Mouse (Mus musculus): ENCODE results near the gene Zfp809.
"Not testable (repeated sequence)": the region's sequence is repeated elsewhere in the genome, so short reads cannot be mapped to it uniquely, and the experiment has no call there.

Gene Zfp809

GRCm38 (mm10) chr9:22225581-22226388 is at the start of gene Zfp809:
Gene Zfp809 (plus strand): TSS chr9:22225714.
- peak; percentile 96 for DNase-seq (ENCODE audit: low read depth in 1 of 2, low spot score in 2 of 2)

GRCm38 (mm10) chr9:22188025-22188611 is 37.4 kb upstream of the Zfp809 start, which contains the start of gene Zfp872:
Gene Zfp872 (plus strand): TSS chr9:22188090.
- DNase-seq (ENCODE audit: low read depth in 1 of 2, low spot score in 2 of 2), result no peak

GRCm38 (mm10) chr9:22196412-22196811 is 29.1 kb upstream of the Zfp809 start:
- no peak for DNase-seq (ENCODE audit: low read depth in 1 of 2, low spot score in 2 of 2)

- no peak for DNase-seq (ENCODE audit: low read depth in 1 of 2, low spot score in 2 of 2)
These were observed 11.7 kb upstream of the Zfp809 start for GRCm38 (mm10) chr9:22213785-22214194.

- no peak for DNase-seq (ENCODE audit: low read depth in 1 of 2, low spot score in 2 of 2)
These were observed 11.0 kb upstream of the Zfp809 start for GRCm38 (mm10) chr9:22214549-22214948.

GRCm38 (mm10) chr9:22216705-22217104 is 8.8 kb upstream of the Zfp809 start:
- no peak for DNase-seq (ENCODE audit: low read depth in 1 of 2, low spot score in 2 of 2)

- DNase-seq (ENCODE audit: low read depth in 1 of 2, low spot score in 2 of 2), result no peak
These were observed 7.5 kb upstream of the Zfp809 start for GRCm38 (mm10) chr9:22217858-22218493.

GRCm38 (mm10) chr9:22224066-22224465 is 1.4 kb upstream of the Zfp809 start:
- no peak for DNase-seq (ENCODE audit: low read depth in 1 of 2, low spot score in 2 of 2)

- no peak for DNase-seq (ENCODE audit: low read depth in 1 of 2, low spot score in 2 of 2)
These were observed 694 bp upstream of the Zfp809 start for GRCm38 (mm10) chr9:22224536-22225503.

GRCm38 (mm10) chr9:22226389-22226673 is 817 bp downstream of the Zfp809 start:
- not testable (repeated sequence) for DNase-seq (ENCODE audit: low read depth in 1 of 2, low spot score in 2 of 2)

- no peak for DNase-seq (ENCODE audit: low read depth in 1 of 2, low spot score in 2 of 2)
These were observed 1.3 kb downstream of the Zfp809 start for GRCm38 (mm10) chr9:22226846-22227245.

- no peak for DNase-seq (ENCODE audit: low read depth in 1 of 2, low spot score in 2 of 2)
These were observed 4.0 kb downstream of the Zfp809 start for GRCm38 (mm10) chr9:22229386-22230026.

- DNase-seq (ENCODE audit: low read depth in 1 of 2, low spot score in 2 of 2), result no peak
These were observed 4.5 kb downstream of the Zfp809 start for GRCm38 (mm10) chr9:22230061-22230460.

- no peak for DNase-seq (ENCODE audit: low read depth in 1 of 2, low spot score in 2 of 2)
These were observed 5.0 kb downstream of the Zfp809 start for GRCm38 (mm10) chr9:22230556-22230955.

GRCm38 (mm10) chr9:22240001-22240400 is 14.5 kb downstream of the Zfp809 start:
- DNase-seq (ENCODE audit: low read depth in 1 of 2, low spot score in 2 of 2), result no peak

- DNase-seq (ENCODE audit: low read depth in 1 of 2, low spot score in 2 of 2), result no peak
These were observed 18.7 kb downstream of the Zfp809 start for GRCm38 (mm10) chr9:22244242-22244641.

GRCm38 (mm10) chr9:22256579-22256978 is 31.1 kb downstream of the Zfp809 start:
- DNase-seq (ENCODE audit: low read depth in 1 of 2, low spot score in 2 of 2), result no peak

GRCm38 (mm10) chr9:22258784-22259183 is 33.3 kb downstream of the Zfp809 start:
- no peak for DNase-seq (ENCODE audit: low read depth in 1 of 2, low spot score in 2 of 2)

- no peak for DNase-seq (ENCODE audit: low read depth in 1 of 2, low spot score in 2 of 2)
These were observed 33.9 kb downstream of the Zfp809 start, which contains the start of gene Zfp599 for GRCm38 (mm10) chr9:22259184-22260091. Gene Zfp599 (minus strand): TSS chr9:22259895.

GRCm38 (mm10) chr9:22260092-22260422 is 34.5 kb downstream of the Zfp809 start:
- no peak for DNase-seq (ENCODE audit: low read depth in 1 of 2, low spot score in 2 of 2)
